Mouse (Mus musculus) urinary bladder, postnatal 4 days (tissue): Measurements from ENCODE around the gene Sqstm1.
A peak's percentile ranks its signal among the peaks of the same experiment; 100 is the strongest.

ENCODE experiments used
- DNase-seq, 2 experiments: peaks; one replicate each; pipeline ENCODE4 v3.0.0; 2021 to 2022; ENCODE audit warnings: low spot score in 2 of 2

Gene Sqstm1

GRCm38 (mm10) chr11:50210505-50211151, at the start of gene Sqstm1, which contains the start of gene Mgat4b:
TSS of gene Sqstm1 (minus strand) at chr11:50210827.
TSS of gene Mgat4b (plus strand) at chr11:50210890.
- peak; percentile 81 to 90 for DNase-seq

GRCm38 (mm10) chr11:50258310-50258709, 47.7 kb upstream of the Sqstm1 start:
- no peak for DNase-seq

- no peak for DNase-seq
Measured at GRCm38 (mm10) chr11:50256615-50257014, 46.0 kb upstream of the Sqstm1 start.

- no peak for DNase-seq
Measured at GRCm38 (mm10) chr11:50254010-50254580, 43.5 kb upstream of the Sqstm1 start.

- no peak for DNase-seq
Measured at GRCm38 (mm10) chr11:50253393-50253792, 42.8 kb upstream of the Sqstm1 start.

GRCm38 (mm10) chr11:50252684-50253265, 42.1 kb upstream of the Sqstm1 start:
- DNase-seq, result no peak

- no peak for DNase-seq
Measured at GRCm38 (mm10) chr11:50252166-50252565, 41.5 kb upstream of the Sqstm1 start.

GRCm38 (mm10) chr11:50248473-50249171, 38.0 kb upstream of the Sqstm1 start:
- no peak for DNase-seq

- DNase-seq, result no peak
Measured at GRCm38 (mm10) chr11:50245269-50245668, 34.6 kb upstream of the Sqstm1 start.

- no peak for DNase-seq
Measured at GRCm38 (mm10) chr11:50243926-50244325, 33.3 kb upstream of the Sqstm1 start.

- no peak for DNase-seq
Measured at GRCm38 (mm10) chr11:50240235-50240911, 29.7 kb upstream of the Sqstm1 start.

- no peak for DNase-seq
Measured at GRCm38 (mm10) chr11:50238821-50239791, 28.5 kb upstream of the Sqstm1 start.

GRCm38 (mm10) chr11:50238324-50238723, 27.7 kb upstream of the Sqstm1 start, which contains the start of gene Ltc4s:
TSS of gene Ltc4s (minus strand) at chr11:50238616.
- DNase-seq, result no peak

GRCm38 (mm10) chr11:50236937-50237835, 26.6 kb upstream of the Sqstm1 start:
- no peak for DNase-seq

- peak; percentile 87 to 90 for DNase-seq
Measured at GRCm38 (mm10) chr11:50236540-50236936, 25.9 kb upstream of the Sqstm1 start.

- no peak for DNase-seq
Measured at GRCm38 (mm10) chr11:50234606-50235005, 24.0 kb upstream of the Sqstm1 start.

- no peak for DNase-seq
Measured at GRCm38 (mm10) chr11:50233993-50234392, 23.4 kb upstream of the Sqstm1 start.

GRCm38 (mm10) chr11:50233022-50233421, 22.4 kb upstream of the Sqstm1 start:
- DNase-seq, result no peak

GRCm38 (mm10) chr11:50231411-50231810, 20.8 kb upstream of the Sqstm1 start:
- DNase-seq, result no peak
